Mouse (Mus musculus): Measurements from ENCODE around the gene Prrxl1. TPM values are rescaled to one million over a fixed set of nuclear protein-coding genes. Genes with fewer than 3 reads are reported as not detected.
A peak's percentile ranks its signal among the peaks of the same experiment; 100 is the strongest.

Gene Prrxl1
- polyA plus RNA-seq, 1 experiment, result not detected

GRCm38 (mm10) chr14:32587013-32587784, 12.0 kb upstream of the Prrxl1 start:
- Histone ChIP-seq H3ac (ENCODE audit: control insufficient read depth, insufficient read length) (no peak overlapping the region), H3K4me3 (no peak overlapping the region), H3K36me3 (ENCODE audit: control insufficient read depth, insufficient read depth) (no peaks in the 10 kb centered on the region), H3K4me2 (ENCODE audit: low read depth) (no peak overlapping the region), H3K79me2 (ENCODE audit: control insufficient read depth, insufficient read depth) (no peaks in the 10 kb centered on the region), H3K27me3 (ENCODE audit: control insufficient read depth, insufficient read depth, insufficient read length) (peaks cover 51% of the 10 kb centered on the region)
- TF ChIP-seq USF1 (IDR thresholded peaks at IDR 0.05; ENCODE audit: low read depth) (no peak), SRF (IDR thresholded peaks at IDR 0.05; ENCODE audit: control insufficient read depth, insufficient read length, low read depth) (no peak), REST (IDR thresholded peaks at IDR 0.05; ENCODE audit: insufficient read depth, insufficient read length) (no peak), TCF3 (IDR thresholded peaks at IDR 0.05; ENCODE audit: insufficient read length, low read depth) (no peak)

GRCm38 (mm10) chr14:32590377-32590776, 8.8 kb upstream of the Prrxl1 start:
- Histone ChIP-seq H3K4me2 (ENCODE audit: low read depth) (no peak overlapping the region), H3K36me3 (ENCODE audit: control insufficient read depth, insufficient read depth) (no peaks in the 10 kb centered on the region), H3K27me3 (ENCODE audit: control insufficient read depth, insufficient read depth, insufficient read length) (peaks cover 73% of the 10 kb centered on the region), H3ac (ENCODE audit: control insufficient read depth, insufficient read length) (no peak overlapping the region), H3K4me3 (no peak overlapping the region), H3K79me2 (ENCODE audit: control insufficient read depth, insufficient read depth) (no peaks in the 10 kb centered on the region)
- TF ChIP-seq CEBPB (IDR thresholded peaks at IDR 0.05; ENCODE audit: insufficient read depth, poor library complexity, severe bottlenecking), result no peak
- no peak for TF ChIP-seq TCF12 (IDR thresholded peaks at IDR 0.05; ENCODE audit: insufficient read depth, poor library complexity, severe bottlenecking)
- TF ChIP-seq POLR2A (IDR thresholded peaks at IDR 0.05; ENCODE audit: insufficient read length, low read depth), result no peak
- TF ChIP-seq TCF3 (IDR thresholded peaks at IDR 0.05; ENCODE audit: insufficient read length, low read depth), result no peak
- TF ChIP-seq REST (IDR thresholded peaks at IDR 0.05; ENCODE audit: insufficient read depth, insufficient read length), result no peak
- no peak for TF ChIP-seq E2F4 (IDR thresholded peaks at IDR 0.05; ENCODE audit: insufficient read depth)
- no peak for TF ChIP-seq POLR2AphosphoS2 (IDR thresholded peaks at IDR 0.05; ENCODE audit: insufficient read length, low read depth)
- TF ChIP-seq SRF (IDR thresholded peaks at IDR 0.05; ENCODE audit: control insufficient read depth, insufficient read length, low read depth), result no peak
- no peak for TF ChIP-seq MYOD1 (IDR thresholded peaks at IDR 0.05; ENCODE audit: control insufficient read depth in 1 of 3, insufficient read length in 2 of 3, low read depth in 2 of 3)
- no peak for TF ChIP-seq MYOG (IDR thresholded peaks at IDR 0.05; ENCODE audit: control insufficient read depth in 1 of 3, insufficient read depth in 1 of 3, insufficient read length in 2 of 3, low read depth in 2 of 3)
- TF ChIP-seq USF1 (IDR thresholded peaks at IDR 0.05; ENCODE audit: low read depth), result no peak
- no peak for TF ChIP-seq MAX (IDR thresholded peaks at IDR 0.05; ENCODE audit: low read depth)

- H3ac ChIP-seq (ENCODE audit: control insufficient read depth, insufficient read length), result no peak overlapping the region
- no peak overlapping the region for H3K4me3 ChIP-seq
- no peak overlapping the region for H3K4me2 ChIP-seq (ENCODE audit: low read depth)
- no peaks in the 10 kb centered on the region for H3K79me2 ChIP-seq (ENCODE audit: control insufficient read depth, insufficient read depth)
- TF ChIP-seq TCF3 (IDR thresholded peaks at IDR 0.05; ENCODE audit: insufficient read length, low read depth) (no peak), REST (IDR thresholded peaks at IDR 0.05; ENCODE audit: insufficient read depth, insufficient read length) (peak; percentile 94)
- H3K27me3 ChIP-seq (ENCODE audit: control insufficient read depth, insufficient read depth, insufficient read length), result peaks cover 76% of the 10 kb centered on the region
- H3K36me3 ChIP-seq (ENCODE audit: control insufficient read depth, insufficient read depth), result no peaks in the 10 kb centered on the region
Measured at GRCm38 (mm10) chr14:32597232-32598231, 1.7 kb upstream of the Prrxl1 start.

GRCm38 (mm10) chr14:32598437-32599219, 579 bp upstream of the Prrxl1 start:
- Histone ChIP-seq H3K27me3 (ENCODE audit: control insufficient read depth, insufficient read depth, insufficient read length) (peaks cover 74% of the 10 kb centered on the region), H3K4me3 (no peak overlapping the region), H3K79me2 (ENCODE audit: control insufficient read depth, insufficient read depth) (no peaks in the 10 kb centered on the region), H3K4me2 (ENCODE audit: low read depth) (no peak overlapping the region), H3ac (ENCODE audit: control insufficient read depth, insufficient read length) (no peak overlapping the region), H3K36me3 (ENCODE audit: control insufficient read depth, insufficient read depth) (no peaks in the 10 kb centered on the region)
- TF ChIP-seq E2F4 (IDR thresholded peaks at IDR 0.05; ENCODE audit: insufficient read depth) (no peak), CEBPB (IDR thresholded peaks at IDR 0.05; ENCODE audit: insufficient read depth, poor library complexity, severe bottlenecking) (no peak), REST (IDR thresholded peaks at IDR 0.05; ENCODE audit: insufficient read depth, insufficient read length) (no peak), MAX (IDR thresholded peaks at IDR 0.05; ENCODE audit: low read depth) (no peak), TCF12 (IDR thresholded peaks at IDR 0.05; ENCODE audit: insufficient read depth, poor library complexity, severe bottlenecking) (no peak)

- Histone ChIP-seq H3ac (ENCODE audit: control insufficient read depth, insufficient read length) (no peak overlapping the region), H3K79me2 (ENCODE audit: control insufficient read depth, insufficient read depth) (no peaks in the 10 kb centered on the region), H3K4me3 (no peak overlapping the region), H3K27me3 (ENCODE audit: control insufficient read depth, insufficient read depth, insufficient read length) (peaks cover 73% of the 10 kb centered on the region), H3K4me2 (ENCODE audit: low read depth) (no peak overlapping the region), H3K36me3 (ENCODE audit: control insufficient read depth, insufficient read depth) (no peaks in the 10 kb centered on the region)
- TF ChIP-seq TCF3 (IDR thresholded peaks at IDR 0.05; ENCODE audit: insufficient read length, low read depth) (no peak), POLR2A (IDR thresholded peaks at IDR 0.05; ENCODE audit: insufficient read length, low read depth) (no peak), SRF (IDR thresholded peaks at IDR 0.05; ENCODE audit: control insufficient read depth, insufficient read length, low read depth) (no peak), USF1 (IDR thresholded peaks at IDR 0.05; ENCODE audit: low read depth) (no peak)
Measured at GRCm38 (mm10) chr14:32600110-32600509, 903 bp downstream of the Prrxl1 start.
